Mouse (Mus musculus) intestine, embryonic 15.5 days (tissue): Measurements from ENCODE around the gene Tmem251. TPM values are rescaled to one million over a fixed set of nuclear protein-coding genes. Genes with fewer than 3 reads are reported as not detected.
A peak's percentile ranks its signal among the peaks of the same experiment; 100 is the strongest.

Source experiments
- ATAC-seq: fragments of 200-750 bp; cut with Nextera tagmentation; 2 replicates; pipeline ENCODE4 v1.8.0; 2017; ENCODE audit warnings: moderate TSS enrichment, moderate library complexity
- H3K27ac ChIP-seq: fragments of 300-500 bp; sonication (generic); 2 replicates; pipeline ENCODE4 v1.5.1; 2015; ENCODE audit warnings: mild to moderate bottlenecking, inconsistent platforms
- H3K27me3 ChIP-seq: fragments of 300-500 bp; sonication (generic); replicated peaks from 2 replicates; pipeline ENCODE4 v1.6.1; 2015; ENCODE audit warnings: inconsistent platforms
- H3K36me3 ChIP-seq: fragments of 300-500 bp; sonication (generic); 2 replicates; pipeline ENCODE4 v1.6.1; 2015; ENCODE audit warnings: inconsistent platforms
- H3K4me1 ChIP-seq: fragments of 300-500 bp; sonication (generic); replicated peaks from 2 replicates; pipeline ENCODE4 v1.6.1; 2015; ENCODE audit warnings: inconsistent platforms
- H3K4me2 ChIP-seq: fragments of 300-500 bp; sonication (generic); replicated peaks from 2 replicates; pipeline ENCODE4 v1.6.1; 2015; ENCODE audit warnings: mild to moderate bottlenecking, inconsistent platforms
- H3K4me3 ChIP-seq: fragments of 300-500 bp; sonication (generic); replicated peaks from 2 replicates; pipeline ENCODE4 v1.5.1; 2015; ENCODE audit warnings: inconsistent platforms
- H3K9ac ChIP-seq: fragments of 300-500 bp; sonication (generic); 2 replicates; pipeline ENCODE4 v1.6.1; 2015; ENCODE audit warnings: inconsistent platforms
- H3K9me3 ChIP-seq: fragments of 300-500 bp; sonication (generic); 2 replicates; pipeline ENCODE4 v1.6.1; 2016; ENCODE audit warnings: inconsistent platforms
- WGBS: fragments of 180-500 bp; shearing (Covaris S2); methylation state at CpG from one replicate; pipeline ENCODE4 v1.1.7; 2015; 5-methylcytosine and 5-hydroxymethylcytosine counted together
- polyA plus RNA-seq: library from polyadenylated mRNA; unstranded; fragments of >200 nt; fragmentation: Nextera tagmentation; extraction: Ambion mirVana; gene quantifications from 2 replicates; pipeline ENCODE4 v1.2.1, GENCODE M21; 2015

The Tmem251 gene
- polyA plus RNA-seq, 1 experiment from 2014 or later = 15.3 TPM

GRCm38 (mm10) chr12:102714654-102715395 lies 28.7 kb upstream of the Tmem251 start:
- WGBS = 80% methylated on average over 10 of the region's 10 CpGs
- H3K4me3 ChIP-seq = no peak overlapping the region
- no peaks in the 10 kb centered on the region for H3K27me3 ChIP-seq
- H3K4me2 ChIP-seq = no peak overlapping the region
- no peaks in the 10 kb centered on the region for H3K9me3 ChIP-seq
- no peak overlapping the region for H3K9ac ChIP-seq
- no peaks in the 10 kb centered on the region for H3K36me3 ChIP-seq
- 0 out of 2 replicates have a peak, but pooled peaks cover 10% of the 10 kb centered on the region for H3K4me1 ChIP-seq
- H3K27ac ChIP-seq = no peak overlapping the region
- no peak for ATAC-seq

- Histone ChIP-seq H3K4me2 (no peak overlapping the region), H3K9me3 (no peaks in the 10 kb centered on the region), H3K4me3 (no peak overlapping the region), H3K9ac (no peak overlapping the region), H3K4me1 (no peaks in the 10 kb centered on the region), H3K27me3 (no peaks in the 10 kb centered on the region), H3K36me3 (no peaks in the 10 kb centered on the region), H3K27ac (no peak overlapping the region)
- peak; percentile 73; the same call in 1 of the 2 replicates for ATAC-seq
- WGBS = 22% methylated on average over 13 of the region's 13 CpGs
Measured at GRCm38 (mm10) chr12:102719552-102720315, 23.8 kb upstream of the Tmem251 start.

- Histone ChIP-seq H3K36me3 (no peaks in the 10 kb centered on the region), H3K9me3 (no peaks in the 10 kb centered on the region), H3K4me1 (peaks cover 7% of the 10 kb centered on the region; the same call in 1 of the 2 replicates), H3K27me3 (no peaks in the 10 kb centered on the region), H3K27ac (no peak overlapping the region), H3K4me3 (no peak overlapping the region), H3K4me2 (no peak overlapping the region), H3K9ac (no peak overlapping the region)
- 62% methylated on average over 11 of the region's 11 CpGs for WGBS
- ATAC-seq = no peak
Measured at GRCm38 (mm10) chr12:102722451-102722850, 21.1 kb upstream of the Tmem251 start.

- Histone ChIP-seq H3K27ac (no peak overlapping the region), H3K4me2 (no peak overlapping the region), H3K9ac (no peak overlapping the region), H3K4me1 (peaks cover 7% of the 10 kb centered on the region; the same call in 1 of the 2 replicates), H3K4me3 (no peak overlapping the region), H3K27me3 (no peaks in the 10 kb centered on the region), H3K9me3 (no peaks in the 10 kb centered on the region), H3K36me3 (no peaks in the 10 kb centered on the region)
- no peak for ATAC-seq
- WGBS = 66% methylated on average over 8 of the region's 8 CpGs
Measured at GRCm38 (mm10) chr12:102722966-102723365, 20.6 kb upstream of the Tmem251 start.

GRCm38 (mm10) chr12:102723861-102724260 lies 19.7 kb upstream of the Tmem251 start:
- no peak overlapping the region for H3K4me3 ChIP-seq
- ATAC-seq = no peak
- H3K4me1 ChIP-seq = peaks cover 7% of the 10 kb centered on the region; the same call in 1 of the 2 replicates
- 69% methylated on average over 6 of the region's 6 CpGs for WGBS
- H3K9me3 ChIP-seq = no peaks in the 10 kb centered on the region
- no peak overlapping the region for H3K9ac ChIP-seq
- no peak overlapping the region for H3K27ac ChIP-seq
- H3K27me3 ChIP-seq = no peaks in the 10 kb centered on the region
- no peaks in the 10 kb centered on the region for H3K36me3 ChIP-seq
- H3K4me2 ChIP-seq = no peak overlapping the region

- Histone ChIP-seq H3K4me3 (no peak overlapping the region), H3K27ac (no peak overlapping the region), H3K4me2 (no peak overlapping the region), H3K27me3 (no peaks in the 10 kb centered on the region), H3K36me3 (no peaks in the 10 kb centered on the region), H3K9ac (no peak overlapping the region), H3K9me3 (no peaks in the 10 kb centered on the region), H3K4me1 (peaks cover 14% of the 10 kb centered on the region)
- ATAC-seq = no peak
- WGBS = 92% methylated on average over 6 of the region's 6 CpGs
Measured at GRCm38 (mm10) chr12:102725146-102725545, 18.4 kb upstream of the Tmem251 start.

GRCm38 (mm10) chr12:102725761-102726175 lies 17.8 kb upstream of the Tmem251 start:
- 55% methylated on average over 7 of the region's 7 CpGs for WGBS
- Histone ChIP-seq H3K4me2 (no peak overlapping the region), H3K27ac (no peak overlapping the region), H3K9me3 (no peaks in the 10 kb centered on the region), H3K36me3 (no peaks in the 10 kb centered on the region), H3K4me1 (peaks cover 20% of the 10 kb centered on the region), H3K27me3 (no peaks in the 10 kb centered on the region), H3K4me3 (no peak overlapping the region), H3K9ac (no peak overlapping the region)
- no peak; the same call in 1 of the 2 replicates for ATAC-seq

- H3K9ac ChIP-seq = no peak overlapping the region
- H3K4me3 ChIP-seq = no peak overlapping the region; the same call in 1 of the 2 replicates
- H3K27me3 ChIP-seq = no peaks in the 10 kb centered on the region
- H3K27ac ChIP-seq = peak overlapping the region; percentile 93
- no peaks in the 10 kb centered on the region for H3K9me3 ChIP-seq
- no peaks in the 10 kb centered on the region for H3K36me3 ChIP-seq
- 32% methylated on average over 26 of the region's 26 CpGs for WGBS
- peak overlapping the region; percentile 53 for H3K4me2 ChIP-seq
- peak; percentile 95 for ATAC-seq
- peaks cover 30% of the 10 kb centered on the region for H3K4me1 ChIP-seq
Measured at GRCm38 (mm10) chr12:102729855-102730797, 13.4 kb upstream of the Tmem251 start.

- peak overlapping the region; percentile 53 for H3K4me2 ChIP-seq
- no peaks in the 10 kb centered on the region for H3K36me3 ChIP-seq
- no peaks in the 10 kb centered on the region for H3K27me3 ChIP-seq
- H3K9ac ChIP-seq = 0 out of 2 replicates have a peak overlapping the region, but pooled peaks have one; percentile 8
- H3K4me1 ChIP-seq = peaks cover 25% of the 10 kb centered on the region
- H3K4me3 ChIP-seq = no peak overlapping the region; the same call in 1 of the 2 replicates
- peak; percentile 91 for ATAC-seq
- H3K9me3 ChIP-seq = no peaks in the 10 kb centered on the region
- H3K27ac ChIP-seq = peak overlapping the region; percentile 93
- 19% methylated on average over 16 of the region's 16 CpGs for WGBS
Measured at GRCm38 (mm10) chr12:102730798-102731619, 12.6 kb upstream of the Tmem251 start.

GRCm38 (mm10) chr12:102733381-102733780 lies 10.2 kb upstream of the Tmem251 start:
- H3K9me3 ChIP-seq = no peaks in the 10 kb centered on the region
- no peak overlapping the region for H3K4me2 ChIP-seq
- H3K27me3 ChIP-seq = no peaks in the 10 kb centered on the region
- no peak overlapping the region for H3K27ac ChIP-seq
- no peaks in the 10 kb centered on the region for H3K36me3 ChIP-seq
- no peak overlapping the region for H3K9ac ChIP-seq
- WGBS = 6% methylated on average over 5 of the region's 5 CpGs
- H3K4me1 ChIP-seq = peaks cover 23% of the 10 kb centered on the region
- ATAC-seq = no peak
- no peak overlapping the region for H3K4me3 ChIP-seq

GRCm38 (mm10) chr12:102739096-102739495 lies 4.5 kb upstream of the Tmem251 start:
- no peak overlapping the region for H3K4me3 ChIP-seq
- H3K9me3 ChIP-seq = no peaks in the 10 kb centered on the region
- H3K27ac ChIP-seq = no peak overlapping the region
- H3K9ac ChIP-seq = no peak overlapping the region
- 71% methylated on average over 5 of the region's 5 CpGs for WGBS
- no peaks in the 10 kb centered on the region for H3K36me3 ChIP-seq
- no peak for ATAC-seq
- peaks cover 7% of the 10 kb centered on the region for H3K4me1 ChIP-seq
- H3K4me2 ChIP-seq = no peak overlapping the region
- H3K27me3 ChIP-seq = no peaks in the 10 kb centered on the region
